Mouse (Mus musculus) embryonic facial prominence, embryonic 12.5 days (tissue): Measurements from ENCODE around the gene Bcap29. TPM values are rescaled to one million over a fixed set of nuclear protein-coding genes. Genes with fewer than 3 reads are reported as not detected.

Experiments
- polyA plus RNA-seq: library from polyadenylated mRNA; unstranded; fragments of >200 nt; fragmentation: Nextera tagmentation; extraction: Ambion mirVana; gene quantifications from 2 replicates; pipeline ENCODE4 v1.2.1, GENCODE M21; 2016

The Bcap29 gene
- polyA plus RNA-seq, 1 experiment from 2014 or later = 33.5 TPM

Other genes with a start within 250 kb of the Bcap29 start
- not detected in 2 replicates for gene Slc26a3, start 243.8 kb downstream of the Bcap29 start, polyA plus RNA-seq
- gene Cbll1, start 135.0 kb downstream of the Bcap29 start, polyA plus RNA-seq = 10.5 and 12.4 TPM in 2 replicates
- 0.17 and 0.28 TPM in 2 replicates for gene Slc26a4, start 74.7 kb downstream of the Bcap29 start, polyA plus RNA-seq
- gene Dus4l, start 20.2 kb upstream of the Bcap29 start, polyA plus RNA-seq = 9.6 and 10.5 TPM in 2 replicates
- gene Cog5, start 20.2 kb upstream of the Bcap29 start, polyA plus RNA-seq = 34.8 and 35.8 TPM in 2 replicates
- 1.00 and 1.2 TPM in 2 replicates for gene Gpr22, start 79.3 kb upstream of the Bcap29 start, polyA plus RNA-seq